Mouse (Mus musculus) hindbrain, postnatal 0 days (tissue): ENCODE measurements around the gene Atp9a. TPM values are rescaled to one million over a fixed set of nuclear protein-coding genes. Genes with fewer than 3 reads are reported as not detected.

Experiments used
- ATAC-seq: fragments of 200-750 bp; cut with Nextera tagmentation; 2 replicates; pipeline ENCODE4 v1.8.0; 2017; ENCODE audit warnings: mild to moderate bottlenecking, moderate TSS enrichment, moderate library complexity
- DNase-seq: peaks from one replicate; pipeline ENCODE4 v3.0.0-alpha.2; 2015; ENCODE audit warnings: low spot score
- H3K27ac ChIP-seq: fragments of 300-500 bp; sonication (generic); 2 replicates; pipeline ENCODE4 v1.5.1; 2014; ENCODE audit warnings: mild to moderate bottlenecking
- H3K27me3 ChIP-seq: fragments of 300-500 bp; sonication (generic); 2 replicates; pipeline ENCODE4 v1.6.1; 2014; ENCODE audit warnings: low read length, mixed read lengths; ENCODE audit not compliant: insufficient read depth
- H3K36me3 ChIP-seq: fragments of 300-500 bp; sonication (generic); 2 replicates; pipeline ENCODE4 v1.6.1; 2014; ENCODE audit warnings: low read length, mixed read lengths; ENCODE audit not compliant: insufficient read depth
- H3K4me1 ChIP-seq: fragments of 300-500 bp; sonication (generic); 2 replicates; pipeline ENCODE4 v1.6.1; 2014; ENCODE audit warnings: antibody characterized with exemption, low read length, mixed read lengths; ENCODE audit not compliant: insufficient read depth
- H3K4me2 ChIP-seq: fragments of 300-500 bp; sonication (generic); 2 replicates; pipeline ENCODE4 v1.6.1; 2014; ENCODE audit warnings: low read depth, mild to moderate bottlenecking, low read length, moderate library complexity, mixed read lengths
- H3K4me3 ChIP-seq: fragments of 300-500 bp; sonication (generic); 2 replicates; pipeline ENCODE4 v1.5.1; 2014; ENCODE audit warnings: low read length
- H3K9ac ChIP-seq: fragments of 300-500 bp; sonication (generic); replicated peaks from 2 replicates; pipeline ENCODE4 v1.6.1; 2014; ENCODE audit warnings: mild to moderate bottlenecking, low read length, moderate library complexity, mixed read lengths
- H3K9me3 ChIP-seq: fragments of 300-500 bp; sonication (generic); 2 replicates; pipeline ENCODE4 v1.6.1; 2016; ENCODE audit warnings: low read length, mixed read lengths
- CTCF ChIP-seq: IDR thresholded peaks from 2 replicates; pipeline ENCODE4 v1.5.1; 2016; ENCODE audit warnings: antibody characterized with exemption, control low read depth, low read depth
- WGBS: fragments of 180-500 bp; shearing (Covaris S2); extraction: QIAGEN DNeasy Blood & Tissue Kit; methylation state at CpG from one replicate; pipeline ENCODE4 v1.1.7; 2014; 5-methylcytosine and 5-hydroxymethylcytosine counted together
- polyA plus RNA-seq: library from polyadenylated mRNA; unstranded; fragments of >200 nt; fragmentation: Nextera tagmentation; extraction: Ambion mirVana; gene quantifications from 2 replicates; pipeline ENCODE4 v1.2.1, GENCODE M21; 2015
- total RNA-seq: library from RNA; depleted of rRNA; stranded (reverse); fragments of >200 nt; gene quantifications from 2 replicates; pipeline ENCODE4 v1.2.3, GENCODE M21; 2014; rRNA removed

Gene Atp9a
- total RNA-seq (577 and 607 TPM in 2 replicates), polyA plus RNA-seq (127 and 130 TPM in 2 replicates)

GRCm38 (mm10) chr2:168742059-168742627 is at the start of gene Atp9a:
Gene Atp9a, minus strand, starts transcription at chr2:168742409.
- DNase-seq: peak; percentile 89
- TF ChIP-seq CTCF: no peak
- Histone ChIP-seq H3K4me2 (peak within 1 kb of the TSS; percentile 56), H3K27ac (peak within 1 kb of the TSS; percentile 98), H3K36me3 (no peaks in the 10 kb centered on the region), H3K27me3 (no peaks in the 10 kb centered on the region), H3K9ac (peak within 1 kb of the TSS; percentile 98), H3K9me3 (no peaks in the 10 kb centered on the region), H3K4me3 (peak within 1 kb of the TSS; percentile 87), H3K4me1 (no peaks in the 10 kb centered on the region; the same call in 1 of the 2 replicates)
- peak; percentile 85 for ATAC-seq
- 15% methylated on average over 13 of the region's 33 CpGs for whole genome bisulfite sequencing

- WGBS: 59% methylated on average over 4 of the region's 4 CpGs
- Histone ChIP-seq H3K36me3 (no peaks in the 10 kb centered on the region), H3K9ac (no peak overlapping the region), H3K27ac (no peak overlapping the region), H3K4me2 (no peak overlapping the region), H3K4me3 (no peak overlapping the region), H3K4me1 (no peaks in the 10 kb centered on the region), H3K27me3 (no peaks in the 10 kb centered on the region), H3K9me3 (no peaks in the 10 kb centered on the region)
- no peak for TF ChIP-seq CTCF
- ATAC-seq (no peak), DNase-seq (no peak)
Observed at GRCm38 (mm10) chr2:168791115-168791802, 49.0 kb upstream of the Atp9a start.

GRCm38 (mm10) chr2:168786174-168786573 is 44.0 kb upstream of the Atp9a start:
- Histone ChIP-seq H3K27ac (no peak overlapping the region), H3K4me1 (no peaks in the 10 kb centered on the region), H3K9me3 (no peaks in the 10 kb centered on the region), H3K27me3 (no peaks in the 10 kb centered on the region), H3K4me3 (no peak overlapping the region), H3K4me2 (no peak overlapping the region), H3K36me3 (no peaks in the 10 kb centered on the region), H3K9ac (no peak overlapping the region)
- ATAC-seq (no peak), DNase-seq (no peak)
- no peak for TF ChIP-seq CTCF
- WGBS: 89% methylated on average over 9 of the region's 9 CpGs

- WGBS: 43% methylated on average over 9 of the region's 9 CpGs
- Histone ChIP-seq H3K27ac (no peak overlapping the region), H3K36me3 (no peaks in the 10 kb centered on the region), H3K4me1 (no peaks in the 10 kb centered on the region), H3K4me2 (no peak overlapping the region), H3K9ac (no peak overlapping the region), H3K9me3 (no peaks in the 10 kb centered on the region), H3K4me3 (no peak overlapping the region), H3K27me3 (no peaks in the 10 kb centered on the region)
- TF ChIP-seq CTCF: no peak
- ATAC-seq (no peak), DNase-seq (no peak)
Observed at GRCm38 (mm10) chr2:168780596-168780995, 38.4 kb upstream of the Atp9a start.

GRCm38 (mm10) chr2:168780024-168780423 is 37.8 kb upstream of the Atp9a start:
- Histone ChIP-seq H3K4me2 (no peak overlapping the region), H3K4me1 (no peaks in the 10 kb centered on the region), H3K27me3 (no peaks in the 10 kb centered on the region), H3K4me3 (no peak overlapping the region), H3K9ac (no peak overlapping the region), H3K9me3 (no peaks in the 10 kb centered on the region), H3K36me3 (no peaks in the 10 kb centered on the region), H3K27ac (no peak overlapping the region)
- ATAC-seq (0 out of 2 replicates have a peak, but pooled peaks have one; percentile 29), DNase-seq (no peak)
- TF ChIP-seq CTCF: no peak
- 16% methylated on average over 9 of the region's 9 CpGs for WGBS

GRCm38 (mm10) chr2:168777481-168777880 is 35.3 kb upstream of the Atp9a start:
- Histone ChIP-seq H3K9me3 (no peaks in the 10 kb centered on the region), H3K27ac (no peak overlapping the region), H3K27me3 (no peaks in the 10 kb centered on the region), H3K9ac (no peak overlapping the region), H3K4me2 (no peak overlapping the region), H3K36me3 (no peaks in the 10 kb centered on the region), H3K4me1 (no peaks in the 10 kb centered on the region), H3K4me3 (no peak overlapping the region)
- ATAC-seq (no peak), DNase-seq (no peak)
- no peak for TF ChIP-seq CTCF

GRCm38 (mm10) chr2:168776238-168776637 is 34.0 kb upstream of the Atp9a start:
- Histone ChIP-seq H3K4me3 (no peak overlapping the region), H3K27me3 (no peaks in the 10 kb centered on the region), H3K4me2 (no peak overlapping the region), H3K4me1 (no peaks in the 10 kb centered on the region), H3K36me3 (no peaks in the 10 kb centered on the region), H3K27ac (no peak overlapping the region), H3K9me3 (no peaks in the 10 kb centered on the region), H3K9ac (no peak overlapping the region)
- no peak for ATAC-seq
- no peak for DNase-seq
- 77% methylated on average over 3 of the region's 3 CpGs for WGBS
- TF ChIP-seq CTCF: no peak
